Mouse (Mus musculus) spleen, adult 18-20 months (tissue): ENCODE measurements at regions not wholly inside any gene's neighbourhood (a gene's known extent, or its start where the extent isn't known, plus 50 kb on each side); places are given as distances from the start of the nearest gene placed in this dataset.

ENCODE experiments used
- DNase-seq, 2 experiments: peaks; one replicate each; pipeline ENCODE4 v3.0.0; 2022; ENCODE audit warnings: mixed read lengths in 2 of 2

- no peak for DNase-seq
Observed at GRCm38 (mm10) chr3:128110406-128110805, 214.3 kb upstream of the Fam241a start.

- DNase-seq, result no peak
Observed at GRCm38 (mm10) chr3:128104516-128104915, 208.4 kb upstream of the Fam241a start.

- DNase-seq, result no peak
Observed at GRCm38 (mm10) chr3:128093046-128093445, 196.9 kb upstream of the Fam241a start.

- no peak for DNase-seq
Observed at GRCm38 (mm10) chr3:128088207-128088606, 192.1 kb upstream of the Fam241a start.

- DNase-seq, result no peak
Observed at GRCm38 (mm10) chr3:128087163-128087562, 191.0 kb upstream of the Fam241a start.

- DNase-seq, result no peak
Observed at GRCm38 (mm10) chr3:128082463-128082862, 186.3 kb upstream of the Fam241a start.

GRCm38 (mm10) chr3:128081430-128081829 is 185.3 kb upstream of the Fam241a start:
- no peak for DNase-seq

GRCm38 (mm10) chr3:128067861-128068260 is 171.7 kb upstream of the Fam241a start:
- DNase-seq, result no peak

- DNase-seq, result no peak
Observed at GRCm38 (mm10) chr3:128054031-128054430, 157.9 kb upstream of the Fam241a start.

- no peak for DNase-seq
Observed at GRCm38 (mm10) chr3:128043709-128044108, 147.6 kb upstream of the Fam241a start.

- no peak for DNase-seq
Observed at GRCm38 (mm10) chr3:128040407-128041115, 144.4 kb upstream of the Fam241a start.

- DNase-seq, result no peak
Observed at GRCm38 (mm10) chr3:128039185-128039584, 143.1 kb upstream of the Fam241a start.

- no peak for DNase-seq
Observed at GRCm38 (mm10) chr3:128036538-128036937, 140.4 kb upstream of the Fam241a start.

GRCm38 (mm10) chr3:128030352-128030751 is 134.2 kb upstream of the Fam241a start:
- DNase-seq, result no peak

GRCm38 (mm10) chr3:128029565-128029915 is 133.4 kb upstream of the Fam241a start:
- DNase-seq, result no peak

- DNase-seq, result no peak
Observed at GRCm38 (mm10) chr3:128028856-128029564, 132.9 kb upstream of the Fam241a start.

GRCm38 (mm10) chr3:128024856-128025255 is 128.7 kb upstream of the Fam241a start:
- no peak for DNase-seq

- no peak for DNase-seq
Observed at GRCm38 (mm10) chr3:128014909-128015308, 118.8 kb upstream of the Fam241a start.

GRCm38 (mm10) chr3:128002905-128003641 is 106.9 kb upstream of the Fam241a start:
- no peak for DNase-seq

GRCm38 (mm10) chr3:128001924-128002501 is 105.9 kb upstream of the Fam241a start:
- DNase-seq, result no peak

GRCm38 (mm10) chr3:127995678-127996077 is 99.6 kb upstream of the Fam241a start:
- no peak for DNase-seq

GRCm38 (mm10) chr3:127987583-127987982 is 91.5 kb upstream of the Fam241a start:
- DNase-seq, result no peak

- no peak for DNase-seq
Observed at GRCm38 (mm10) chr3:127985165-127985564, 89.0 kb upstream of the Fam241a start.
